Mouse (Mus musculus): Measurements from ENCODE around the gene Mpst.

Gene Mpst

DNA sequence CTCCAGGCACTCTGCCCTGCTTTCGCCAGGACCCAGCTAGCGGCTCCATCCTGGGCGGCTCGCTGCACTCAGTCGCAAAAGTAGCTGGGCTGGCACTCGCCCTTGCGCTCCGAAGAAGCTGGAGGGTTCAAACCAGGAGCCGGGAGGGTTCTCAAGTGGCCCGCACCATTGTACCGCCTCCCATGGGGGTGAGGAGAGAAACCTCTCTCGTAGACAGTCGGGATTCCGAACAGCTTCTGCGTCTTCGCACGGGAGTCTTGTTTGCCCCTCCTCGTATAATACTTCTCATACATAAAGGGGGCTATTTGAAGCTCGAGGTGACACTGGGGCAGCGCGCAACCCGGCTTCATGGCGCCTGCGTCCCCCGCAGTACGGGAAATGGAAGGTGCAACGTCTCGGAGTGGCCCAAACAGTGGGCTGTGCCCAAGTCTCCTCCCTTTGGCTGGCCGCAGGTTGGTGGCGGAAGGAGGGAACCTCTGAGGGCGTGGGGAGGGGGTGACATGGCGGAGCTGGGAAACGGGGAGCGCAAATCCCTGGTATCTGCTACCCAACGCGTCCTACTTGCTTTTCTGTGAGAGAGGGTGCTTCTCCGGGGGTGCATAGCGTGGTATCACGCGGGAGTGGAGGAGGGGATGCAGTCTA is at the start of gene Mpst:
Mpst (plus strand) TSS at position 124 of the 642 bp plus-strand sequence.
- peak; percentile 92 to 93 for DNase-seq

DNA sequence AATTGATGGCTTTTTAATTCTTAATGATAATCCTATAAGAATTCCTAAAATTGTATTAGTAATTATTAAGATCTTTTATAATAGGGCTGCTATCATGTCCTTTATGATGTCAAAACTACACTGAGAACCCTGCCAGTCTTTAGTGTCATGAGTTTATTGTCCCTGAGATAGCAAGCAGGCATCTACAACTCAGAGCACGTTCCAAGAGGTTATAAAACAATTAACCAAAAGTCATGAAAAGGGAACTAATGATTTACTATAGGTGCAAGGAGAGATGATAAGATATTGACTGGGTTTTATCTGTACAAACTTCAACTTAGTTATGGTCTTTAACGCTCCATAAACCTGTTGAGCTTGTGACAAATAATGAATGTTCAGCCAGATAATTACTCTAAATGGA is 40.3 kb upstream of the Mpst start:
- no peak for DNase-seq

DNA sequence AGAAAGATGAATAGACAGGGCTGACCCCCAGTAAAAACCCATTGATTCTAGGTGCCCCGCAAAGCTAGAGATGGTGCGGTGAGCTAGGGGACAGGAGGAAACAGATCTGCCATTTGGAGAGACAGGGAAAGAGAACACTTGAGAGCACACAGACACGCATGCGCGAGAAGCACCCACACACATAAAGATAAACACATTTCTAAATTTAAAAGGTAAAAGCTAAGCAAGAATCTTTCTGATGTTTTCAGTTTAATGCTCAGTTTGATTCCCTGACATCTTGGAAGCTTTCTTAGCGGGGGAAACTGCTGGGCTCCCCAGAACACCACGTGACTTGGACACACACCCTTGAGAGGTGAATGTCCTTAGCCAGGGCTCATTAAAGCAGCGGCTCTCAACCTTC is 39.3 kb upstream of the Mpst start:
- no peak for DNase-seq

DNA sequence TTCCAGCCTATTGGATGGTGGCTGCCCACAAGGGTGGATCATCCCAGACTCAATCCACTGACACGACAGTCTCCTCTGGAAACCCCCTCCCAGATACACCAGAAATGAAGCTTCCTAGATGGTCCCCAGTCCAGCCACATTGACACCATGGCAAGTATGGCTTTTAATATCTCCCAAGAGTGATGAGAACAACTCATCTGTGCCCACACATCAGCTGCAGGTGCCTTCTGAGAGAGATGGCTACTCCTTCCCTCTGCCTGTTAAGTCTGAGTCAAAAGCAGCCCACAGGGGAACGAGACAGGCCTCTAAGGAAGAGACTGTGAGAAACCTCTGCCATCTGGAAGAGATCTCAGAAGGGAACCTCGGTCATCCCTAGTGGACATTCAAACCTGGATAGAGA is 38.4 kb upstream of the Mpst start:
- no peak for DNase-seq

DNA sequence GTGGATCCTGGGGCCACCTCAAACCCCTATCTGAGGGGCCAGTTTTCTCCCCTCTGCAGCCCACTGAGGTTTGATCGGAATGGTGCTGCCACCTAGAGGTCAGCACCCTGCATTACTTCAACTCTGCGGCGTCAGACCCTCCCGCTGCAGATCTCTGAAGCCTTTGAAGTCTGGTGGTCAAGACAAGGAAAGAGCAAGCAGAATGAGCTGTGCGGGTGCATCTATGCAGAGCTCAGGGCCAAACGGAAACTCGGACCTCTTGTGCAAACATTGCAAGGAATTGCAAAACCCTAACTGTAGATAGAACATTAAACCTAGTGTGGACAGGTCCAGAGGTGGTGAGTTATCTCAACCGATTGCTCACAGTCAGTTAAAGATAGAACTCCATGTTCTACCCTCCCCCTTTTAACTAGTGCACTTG is 37.3 kb upstream of the Mpst start:
- DNase-seq = peak; percentile 68 to 71

DNA sequence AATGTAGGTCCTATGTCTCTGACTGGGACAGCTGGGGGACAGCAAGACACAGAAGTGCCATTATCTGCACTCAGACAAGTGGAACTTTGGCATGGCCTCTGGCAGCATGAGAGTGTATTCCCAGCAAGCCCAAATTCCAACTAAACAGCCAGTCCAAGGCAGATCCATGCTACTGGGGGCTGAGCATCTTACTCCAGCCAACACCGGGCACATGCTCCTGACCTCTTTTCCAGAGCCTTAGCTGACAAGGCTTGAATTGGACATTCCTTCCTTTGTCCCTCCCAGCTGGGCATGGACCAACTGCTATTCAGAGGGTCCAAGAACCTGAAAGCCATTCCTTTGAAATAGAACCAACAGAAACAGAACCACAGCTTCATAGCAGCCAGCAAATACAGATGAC is 36.6 kb upstream of the Mpst start:
- DNase-seq = no peak

DNA sequence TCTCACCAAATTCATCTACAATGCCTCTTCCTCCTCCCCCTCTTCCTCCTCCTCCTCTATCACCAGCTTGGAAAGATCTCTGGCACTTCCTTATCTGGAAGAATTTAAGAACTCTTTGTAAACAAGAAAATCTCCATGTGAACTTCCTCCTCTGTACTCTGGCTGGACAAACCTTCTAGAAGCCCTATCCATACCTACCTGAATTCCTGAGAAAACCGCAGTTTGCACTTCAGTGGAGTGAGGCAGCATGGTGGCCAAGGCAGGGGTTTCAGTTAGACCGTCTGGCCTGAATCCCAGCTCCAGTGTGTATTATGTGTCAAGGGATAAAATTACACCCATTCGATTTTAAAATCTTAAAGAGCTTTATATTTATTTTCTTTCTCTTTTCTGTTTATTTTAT is 33.4 kb upstream of the Mpst start:
- peak; percentile 44 to 70 for DNase-seq

DNA sequence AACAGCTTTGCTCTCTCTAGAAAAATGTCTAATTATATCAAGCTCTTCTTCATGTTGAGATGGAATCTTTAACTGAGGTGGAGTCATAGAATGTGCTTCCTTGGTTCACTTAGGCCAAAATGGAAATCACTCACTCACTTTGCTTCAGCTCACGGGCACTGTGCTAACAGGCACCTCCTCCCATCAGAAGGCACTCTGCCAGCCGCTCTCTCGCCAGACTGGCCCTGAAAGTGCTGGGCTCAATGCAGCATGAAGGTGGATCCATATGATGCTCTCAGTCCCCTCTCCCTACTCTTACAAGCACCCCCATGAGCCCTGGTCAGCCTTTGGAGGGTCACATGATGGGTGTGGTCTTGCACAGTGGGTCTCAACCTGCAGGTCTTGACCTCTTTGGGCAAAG is 32.0 kb upstream of the Mpst start:
- peak in 1 of 2 experiments; percentile 48 for DNase-seq

DNA sequence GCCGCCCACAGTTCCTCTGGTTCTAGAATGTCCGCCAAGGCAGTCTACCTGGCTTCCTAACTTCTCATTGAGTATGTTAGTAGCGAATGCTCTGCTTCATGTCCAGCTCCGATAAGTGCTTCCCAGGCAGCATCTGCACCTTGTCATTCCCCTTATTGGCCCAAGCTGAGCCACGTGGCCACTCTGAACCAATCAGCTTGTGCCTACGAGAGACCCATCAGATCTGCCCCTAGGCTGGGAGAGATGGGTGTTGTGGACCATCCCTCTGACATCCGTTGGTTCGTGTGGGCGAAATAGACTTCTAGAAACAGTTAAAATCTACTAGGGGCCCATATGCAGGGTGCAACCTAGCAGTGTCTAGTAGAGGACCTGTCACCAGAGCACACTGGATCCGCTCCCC is 28.4 kb upstream of the Mpst start:
- no peak for DNase-seq

DNA sequence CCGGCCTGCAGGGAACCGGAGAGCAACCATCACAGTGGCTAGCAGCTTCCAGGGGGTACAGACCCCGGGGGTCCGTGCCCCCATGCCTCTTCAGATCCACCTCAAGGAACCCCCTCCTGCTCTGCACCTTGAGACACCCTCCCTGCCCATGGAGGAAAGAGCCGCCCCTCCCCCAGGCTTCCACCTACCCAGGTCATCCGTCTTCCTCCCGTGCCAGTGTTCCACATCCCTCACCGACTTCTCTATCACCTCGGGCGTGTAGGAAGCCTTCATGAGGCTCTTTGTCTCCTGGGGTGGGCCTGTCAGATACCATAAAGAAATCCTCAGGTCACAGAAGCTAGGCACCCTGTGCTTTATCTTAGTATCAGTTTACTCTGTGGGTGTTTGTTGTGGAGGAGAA is 27.7 kb upstream of the Mpst start:
- no peak for DNase-seq

DNA sequence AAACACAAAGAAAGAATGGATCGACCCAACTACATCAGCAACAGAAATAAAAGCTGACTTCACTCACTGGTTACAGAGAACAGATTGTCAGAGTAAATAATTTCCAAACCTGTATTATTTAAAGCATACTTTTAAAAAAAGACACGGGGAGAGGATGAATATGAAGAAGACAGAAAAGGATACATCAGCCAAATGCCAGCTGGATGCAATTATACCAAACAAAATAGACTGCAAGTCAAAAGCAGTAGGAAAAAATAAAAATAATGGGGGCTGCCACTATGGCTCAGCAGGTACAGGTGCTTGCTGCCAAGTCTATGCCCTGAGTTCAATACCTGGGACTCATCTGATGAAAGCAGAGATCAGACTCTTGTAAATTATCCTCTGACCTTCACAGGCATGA is 26.0 kb upstream of the Mpst start:
- no peak for DNase-seq

DNA sequence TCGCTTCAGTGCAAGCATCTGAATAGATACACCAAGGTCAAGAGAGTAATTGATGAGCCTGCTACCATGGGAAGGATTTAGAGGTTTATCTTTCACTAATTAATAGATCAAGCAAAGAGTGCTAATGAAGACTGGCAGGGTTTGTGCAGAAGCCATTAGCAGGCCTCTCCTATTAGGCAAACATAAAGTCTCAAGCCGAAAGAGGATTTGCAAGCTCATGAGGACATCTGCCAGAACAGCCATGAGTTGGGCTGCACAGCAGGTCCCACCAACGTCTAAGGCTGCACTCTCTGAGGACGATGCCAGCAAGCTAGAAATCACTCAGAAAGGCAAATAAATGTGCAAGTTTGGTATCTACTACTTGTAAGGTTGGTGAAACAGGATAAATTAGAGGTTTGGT is 25.5 kb upstream of the Mpst start:
- DNase-seq = no peak

DNA sequence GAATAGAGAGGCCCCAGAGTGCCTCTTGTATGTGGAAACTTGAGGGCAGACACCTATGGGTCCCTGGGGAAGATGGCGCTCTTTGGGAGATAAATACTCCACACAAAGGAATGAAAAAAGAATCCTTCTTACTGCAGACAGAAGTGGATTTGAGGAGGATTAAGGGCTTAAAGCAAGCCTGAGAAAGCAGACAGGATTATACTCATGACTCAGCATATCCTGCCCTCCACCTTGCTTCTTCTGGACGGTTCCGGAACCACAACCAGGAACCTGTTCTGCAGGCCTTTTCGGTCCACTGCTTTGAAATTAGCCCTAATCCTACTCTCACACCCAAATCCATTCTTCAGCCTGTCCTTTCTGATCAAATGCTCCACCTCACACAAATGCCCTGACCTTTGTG is 24.1 kb upstream of the Mpst start:
- DNase-seq = no peak

DNA sequence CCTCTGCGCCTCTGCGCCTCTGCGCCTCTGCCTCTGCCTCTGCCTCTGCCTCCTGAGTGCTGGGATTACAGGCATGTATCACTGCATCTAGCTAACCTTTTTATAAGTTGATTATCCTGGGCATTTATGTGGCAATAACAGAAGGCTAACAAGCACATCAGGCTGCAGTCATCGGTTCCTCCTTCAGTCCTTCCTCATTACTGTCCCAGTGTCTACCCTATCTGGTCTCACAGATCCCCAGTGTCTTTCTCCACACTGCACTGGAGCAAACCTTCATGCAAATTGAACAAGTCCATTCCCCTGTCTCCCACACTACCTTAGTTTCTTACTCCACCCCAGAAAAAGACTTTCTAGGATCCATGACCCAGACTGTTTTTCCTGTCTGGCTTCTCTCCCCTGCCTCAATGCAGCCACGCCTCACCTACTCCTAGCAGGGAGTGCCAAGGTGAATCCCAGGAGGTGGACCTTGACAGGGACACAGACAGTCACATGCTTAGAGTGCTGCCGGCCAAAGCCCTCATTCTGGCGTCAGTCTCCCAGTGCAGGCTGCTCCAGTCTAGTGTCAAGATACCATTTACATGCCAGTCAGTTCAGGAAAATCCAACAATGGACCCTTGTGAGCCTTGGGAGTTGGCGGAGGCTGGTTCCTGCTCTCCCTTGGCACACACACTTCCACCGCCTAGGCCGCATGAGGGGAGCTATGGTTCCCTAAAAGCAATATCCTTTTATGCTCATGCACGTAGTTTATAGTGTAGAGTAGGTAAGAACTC is 22.6 kb upstream of the Mpst start:
- DNase-seq = no peak

DNA sequence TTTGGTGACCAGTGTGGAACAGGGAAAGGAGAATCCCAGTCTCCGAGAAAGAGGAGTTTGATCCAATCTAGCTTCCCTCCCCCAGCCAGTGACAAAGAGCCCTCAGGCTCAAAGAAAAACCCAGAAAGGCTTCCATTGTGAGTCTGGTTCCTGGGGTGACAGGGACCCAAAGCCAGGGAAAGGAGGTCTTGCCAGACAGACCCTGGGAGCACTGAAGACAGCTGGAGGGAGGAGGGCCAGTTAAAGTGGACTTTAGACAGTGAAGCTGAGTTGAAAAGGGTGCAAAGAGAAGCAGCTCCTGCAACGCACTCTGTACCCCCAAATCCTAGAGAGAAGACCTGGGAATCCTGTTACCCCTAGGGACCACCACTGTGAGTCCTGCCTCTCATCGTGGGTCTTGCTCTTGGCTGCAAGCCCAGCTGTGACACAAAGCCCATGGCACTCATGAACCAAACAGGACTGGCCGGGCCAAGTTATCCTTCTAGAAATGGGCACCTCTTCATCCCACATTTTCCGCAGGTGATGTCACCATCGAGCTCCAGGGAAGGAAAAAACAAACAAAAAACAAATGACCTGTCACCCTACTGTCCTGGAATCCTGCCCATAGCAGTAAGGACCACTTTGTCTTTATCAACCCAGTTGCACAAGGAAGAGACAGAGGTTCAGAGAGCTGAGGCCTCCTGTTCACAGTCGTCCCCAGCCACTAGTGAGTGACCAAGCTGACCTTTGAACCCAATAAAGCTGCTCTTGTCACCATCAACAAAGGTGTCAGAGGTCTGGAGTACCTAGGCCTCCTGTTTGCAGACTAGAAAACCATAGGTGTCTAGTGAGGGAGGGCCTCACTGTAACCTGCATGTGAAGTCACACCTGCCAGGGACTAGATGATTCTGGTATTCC is 21.7 kb upstream of the Mpst start:
- DNase-seq = no peak

DNA sequence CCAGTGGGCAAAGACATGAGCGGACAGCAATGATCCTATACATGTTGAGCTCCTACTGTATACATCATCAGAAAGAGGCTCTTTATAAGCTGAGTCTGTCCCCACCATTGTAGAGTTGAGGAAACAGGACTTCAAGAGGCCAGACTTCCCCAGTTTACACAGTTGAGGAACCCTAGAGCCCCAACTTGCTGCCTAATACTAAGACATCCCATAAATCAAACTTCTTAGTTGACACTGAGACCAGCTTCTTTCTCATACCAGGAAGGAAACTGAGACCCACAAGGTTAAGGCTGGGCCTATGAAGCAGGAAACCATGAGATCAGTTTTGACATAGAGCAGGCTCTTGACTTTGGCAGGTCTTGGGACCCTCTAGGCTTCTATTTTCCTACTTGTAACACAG is 20.7 kb upstream of the Mpst start:
- DNase-seq = no peak

DNA sequence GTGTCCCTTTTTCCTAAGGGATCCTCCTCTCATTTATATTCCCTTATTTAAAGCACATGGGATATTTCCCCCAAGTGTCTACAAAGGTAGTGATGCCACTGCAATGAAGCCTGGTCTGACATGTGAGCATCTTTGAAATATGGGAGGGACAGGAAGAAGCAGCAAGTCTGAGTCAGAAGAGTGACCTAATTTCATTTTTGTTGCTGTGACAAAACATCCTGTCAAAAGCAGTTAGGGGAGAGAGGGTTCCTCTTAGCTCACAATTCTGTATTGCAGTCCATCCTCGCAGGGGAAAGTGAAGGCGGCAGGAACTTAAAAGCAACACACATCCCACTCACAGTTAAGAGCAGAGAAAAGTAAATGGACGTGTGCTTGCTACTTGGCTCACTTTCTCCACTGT is 15.4 kb upstream of the Mpst start:
- DNase-seq = no peak

DNA sequence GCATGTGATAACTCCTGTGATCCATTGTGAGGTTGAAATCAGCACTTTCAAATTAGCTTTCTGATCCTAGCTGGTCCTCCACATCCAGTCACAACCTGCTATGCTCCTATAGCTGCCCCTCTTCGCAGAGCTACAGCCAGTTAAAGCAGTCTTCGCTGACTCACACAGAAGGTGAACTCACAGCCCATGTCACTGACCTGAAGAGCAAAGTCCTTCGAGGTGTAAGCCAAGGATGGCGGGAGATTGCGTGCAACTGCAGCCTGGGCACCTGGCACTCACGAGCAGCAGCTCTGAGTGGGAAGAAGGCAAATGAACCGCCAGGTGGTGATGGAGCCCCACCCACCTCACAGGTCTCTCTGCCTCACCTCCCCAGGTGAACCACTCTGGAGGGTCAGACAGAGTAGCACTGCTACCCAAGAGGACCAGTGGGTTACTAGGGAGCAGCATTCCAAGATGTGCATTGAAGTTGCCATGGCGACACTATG is 10.7 kb upstream of the Mpst start, which contains the start of gene Tex33:
Tex33 (minus strand) TSS at position 435 of the 485 bp plus-strand sequence.
- no peak for DNase-seq

DNA sequence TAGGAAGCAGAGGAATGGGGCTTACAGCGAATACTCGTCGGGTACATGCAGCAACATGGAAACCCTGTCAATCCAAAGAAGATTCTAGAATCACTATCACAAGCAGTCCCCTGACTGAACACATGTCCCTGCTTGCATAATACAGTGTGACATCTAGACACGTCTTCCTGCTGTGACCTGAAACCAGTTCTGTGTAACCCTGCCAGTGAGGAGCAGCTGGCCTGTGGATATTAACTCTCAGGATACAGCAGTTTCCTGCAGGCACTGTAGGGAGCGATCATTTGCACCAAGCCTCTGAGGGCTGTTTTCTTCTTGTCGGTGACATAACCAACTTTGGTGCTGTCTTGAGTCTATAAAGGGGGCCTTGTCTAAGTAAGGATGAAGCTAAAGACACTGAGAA is 4.9 kb upstream of the Mpst start:
- no peak for DNase-seq

DNA sequence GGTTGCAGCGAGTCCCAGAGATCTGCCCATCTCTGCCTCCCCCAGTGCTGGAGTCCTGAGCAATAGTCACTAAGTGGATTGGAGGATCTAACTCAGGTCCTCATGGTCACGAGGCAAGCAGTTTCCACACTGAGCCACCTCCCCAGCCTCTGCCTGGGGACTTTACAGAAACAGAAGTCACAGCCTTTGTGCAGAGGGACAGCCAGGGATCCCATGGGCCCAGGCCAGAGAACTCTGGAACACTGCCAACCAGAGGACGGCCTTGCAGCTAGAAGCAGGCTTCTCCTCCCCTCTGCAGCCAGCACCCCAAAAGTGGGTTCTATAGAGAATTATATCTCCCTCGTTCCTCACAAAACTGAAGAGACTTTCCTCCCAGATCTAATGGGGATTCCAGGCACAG is 4.3 kb upstream of the Mpst start:
- DNase-seq = peak; percentile 73 to 84

DNA sequence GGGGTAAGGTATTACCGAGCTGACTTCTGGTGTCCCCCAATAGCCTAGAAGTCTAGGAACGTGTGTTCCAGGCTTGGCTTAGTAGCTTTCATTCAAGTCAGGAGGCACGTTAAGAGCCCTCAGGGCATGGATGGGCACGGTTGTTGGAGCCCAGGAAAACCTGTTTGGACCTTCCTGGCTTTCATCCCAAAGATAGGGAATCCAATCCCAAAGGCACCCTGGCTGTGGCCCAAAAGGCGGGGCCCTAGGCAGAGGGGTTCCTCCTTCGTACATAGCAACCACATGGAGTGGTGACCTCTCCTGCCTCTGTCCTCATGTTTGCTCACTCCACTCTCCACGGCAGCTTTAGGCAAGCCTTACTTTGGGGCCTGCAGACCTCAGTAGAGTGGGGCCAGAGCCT is 3.8 kb upstream of the Mpst start:
- DNase-seq = peak; percentile 83 to 92

DNA sequence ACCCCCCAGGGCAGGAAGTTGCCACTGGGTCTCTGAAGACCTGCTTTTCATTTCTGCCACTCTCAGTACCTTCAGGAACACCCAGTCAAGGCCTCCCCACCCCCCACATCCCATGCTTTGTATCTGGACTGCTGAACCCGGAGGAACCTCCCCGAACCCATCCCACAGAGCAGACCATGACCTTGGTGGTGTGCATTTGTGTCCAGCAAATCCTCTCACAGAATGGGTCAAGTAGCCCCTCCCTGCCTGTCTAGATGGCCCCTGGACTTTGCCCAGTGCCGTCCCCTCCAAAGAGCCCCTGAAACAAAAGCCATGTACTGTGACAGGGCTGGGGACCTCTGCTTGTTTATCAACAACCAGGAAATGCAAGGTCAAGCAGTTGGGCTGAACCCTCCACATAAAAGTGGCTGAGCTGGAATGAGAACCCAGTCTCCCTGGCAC is 2.9 kb upstream of the Mpst start:
- peak; percentile 30 to 45 for DNase-seq

DNA sequence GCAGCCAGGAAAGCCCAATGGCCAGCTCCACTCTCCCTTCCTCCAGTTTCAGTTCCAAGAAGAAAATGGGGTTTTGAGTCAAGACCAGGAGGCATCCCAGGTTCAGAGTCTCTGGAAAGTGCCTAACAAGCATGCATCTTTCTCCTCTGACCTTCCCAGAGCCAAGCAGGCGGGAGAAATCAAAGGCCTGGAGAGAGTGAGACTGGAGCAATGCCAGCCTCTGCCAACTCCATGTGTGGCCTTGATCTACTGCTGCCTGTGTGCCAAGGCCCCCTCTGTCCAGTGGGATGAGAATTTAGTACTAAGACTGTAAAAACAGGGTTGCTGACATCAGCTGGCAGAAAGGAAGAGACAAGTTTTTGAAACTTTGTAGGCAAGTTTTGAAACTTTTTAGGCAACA is 2.3 kb upstream of the Mpst start:
- DNase-seq = peak; percentile 59 to 81
